Mouse (Mus musculus): Measurements from ENCODE around the gene Pdss2.

The Pdss2 gene

DNA sequence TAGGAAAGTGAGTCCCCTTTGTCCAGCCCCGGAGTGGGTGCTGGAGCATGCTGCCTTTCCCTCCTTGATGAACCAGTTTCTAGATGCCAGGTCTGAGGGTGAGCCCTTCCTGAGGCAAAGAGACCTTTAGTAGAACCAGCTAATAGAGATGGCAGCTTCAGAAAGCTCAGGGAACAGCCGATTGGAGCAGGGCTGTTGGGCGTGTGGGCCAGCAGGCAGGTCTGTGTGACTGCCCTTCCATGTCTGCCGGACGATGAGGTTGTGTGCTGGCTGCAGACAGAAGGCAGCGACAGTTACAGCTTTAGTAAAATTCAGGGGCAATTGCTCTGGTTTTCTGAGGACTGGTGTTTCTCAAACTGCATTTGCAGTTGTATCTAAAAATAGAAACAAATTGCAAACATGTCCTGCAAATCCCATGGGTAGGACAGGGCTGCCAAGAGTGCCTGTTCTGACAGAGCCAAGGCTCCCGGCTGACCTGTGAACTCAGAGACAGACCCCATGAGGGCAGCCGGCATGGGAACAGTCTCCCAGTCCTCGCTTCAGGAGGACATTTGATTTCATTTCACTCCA, 262.2 kb downstream of the Pdss2 start:
- no peak for DNase-seq (ENCODE audit: low spot score)

DNA sequence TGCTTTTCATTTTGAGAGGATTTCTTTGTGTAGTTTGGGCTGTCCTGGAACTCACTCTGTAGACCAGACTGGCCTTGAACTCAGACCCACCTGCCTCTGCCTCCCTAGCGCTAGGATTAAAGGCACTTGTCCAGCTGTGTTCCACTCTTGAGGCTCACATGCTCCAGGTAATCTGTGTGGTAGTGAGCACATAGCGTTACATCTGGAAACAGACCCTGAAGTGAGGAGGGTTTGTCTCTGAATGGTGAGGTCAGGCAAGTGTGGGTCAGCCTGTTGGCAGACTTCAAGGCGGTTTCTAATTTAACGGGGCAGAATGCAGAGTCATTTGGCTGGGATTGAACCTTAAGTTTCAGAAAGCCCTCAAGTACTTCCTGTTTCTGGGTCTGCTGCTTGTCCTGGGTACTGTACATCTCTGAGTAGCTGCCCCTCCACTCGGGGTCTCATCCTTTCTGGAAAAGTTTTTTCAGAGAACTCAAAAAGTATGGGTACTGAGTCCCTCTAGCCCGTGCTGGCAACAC, 264.5 kb downstream of the Pdss2 start:
- DNase-seq (ENCODE audit: low spot score): no peak

DNA sequence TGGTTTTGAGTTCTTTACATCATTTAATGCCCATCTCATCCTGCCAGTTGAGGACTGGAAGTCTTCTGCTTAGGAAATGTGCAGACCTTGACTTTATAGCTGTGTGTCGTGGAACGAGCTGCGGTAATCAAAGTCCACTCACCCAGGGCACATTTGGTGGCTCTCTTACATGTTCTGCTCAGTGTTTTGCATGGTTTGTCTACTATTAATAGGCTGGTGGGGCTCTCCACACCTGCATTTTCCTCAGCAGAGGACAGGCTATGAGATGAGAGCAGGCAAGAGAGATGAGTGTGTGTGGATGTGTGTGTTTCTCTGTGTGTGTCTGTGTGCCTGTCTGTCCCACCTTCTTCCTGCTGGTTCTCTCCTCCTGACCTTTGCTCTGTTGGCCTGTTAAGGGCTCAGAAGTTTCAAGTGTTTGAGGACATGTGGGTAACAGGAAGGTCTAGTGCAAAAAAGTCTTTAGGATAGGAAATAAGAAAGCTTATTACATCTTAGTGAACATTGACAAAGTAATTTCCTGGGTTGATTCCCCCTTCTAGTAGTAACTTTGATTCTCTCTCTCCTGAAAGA, 266.2 kb downstream of the Pdss2 start:
- no peak for DNase-seq (ENCODE audit: low spot score)

DNA sequence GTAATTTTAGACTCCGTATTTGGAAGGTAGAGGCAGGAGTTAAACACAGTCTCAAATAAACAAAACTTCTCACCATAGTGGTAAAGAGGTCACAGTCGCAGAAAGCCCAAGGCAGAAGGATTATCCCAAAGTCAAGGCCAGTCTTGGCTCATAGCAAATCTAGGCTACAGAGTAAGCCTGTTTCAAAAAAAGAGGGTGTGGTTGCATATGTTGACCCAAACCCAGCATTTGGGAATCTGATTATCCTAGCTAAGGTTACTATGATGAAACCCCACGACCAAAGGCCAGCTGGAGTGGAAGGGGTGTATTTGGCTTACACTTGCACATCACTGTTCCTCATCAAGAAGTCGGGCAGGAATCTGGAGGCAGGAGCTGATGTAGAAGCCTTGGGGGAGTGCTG, 267.0 kb downstream of the Pdss2 start:
- DNase-seq (ENCODE audit: low spot score): no peak

DNA sequence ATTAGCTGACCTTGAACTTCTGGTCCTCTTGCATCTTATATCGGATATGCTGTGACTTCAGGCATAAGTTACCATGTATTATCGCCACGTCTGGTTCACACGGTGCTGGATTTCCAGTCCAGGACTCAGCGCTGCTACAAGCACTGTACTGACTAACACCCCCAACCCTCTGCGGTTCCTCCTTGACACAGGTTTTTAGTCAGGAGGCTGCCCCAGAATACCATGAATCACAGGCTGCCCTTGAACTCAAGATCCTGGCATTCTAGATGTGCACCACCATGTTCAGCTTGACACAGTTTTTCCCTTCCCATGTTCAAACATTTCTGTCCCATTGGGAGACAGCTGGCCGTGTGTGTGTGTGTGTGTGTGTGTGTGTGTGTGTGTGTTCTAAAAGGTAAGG, 267.9 kb downstream of the Pdss2 start:
- DNase-seq (ENCODE audit: low spot score): no peak

DNA sequence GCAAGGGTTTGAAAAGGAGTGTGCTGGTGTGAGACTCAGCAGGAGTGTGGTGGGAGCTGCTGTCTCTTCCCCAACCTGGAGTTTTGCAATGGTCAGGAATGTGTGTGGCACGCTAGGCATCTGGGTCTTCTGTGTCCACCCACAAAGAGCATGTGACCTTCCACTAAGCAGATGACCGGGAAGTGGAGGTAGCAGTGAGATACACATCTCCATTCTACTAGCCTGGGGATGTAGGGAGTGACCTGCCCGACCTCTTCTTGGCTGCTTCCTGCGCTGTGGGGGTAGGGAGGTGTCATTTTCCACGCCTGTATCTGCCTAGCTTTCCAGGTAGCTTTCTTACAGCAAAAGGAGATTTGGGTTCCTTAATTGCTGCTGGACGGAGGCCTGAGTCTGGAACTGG, 268.3 kb downstream of the Pdss2 start:
- no peak for DNase-seq (ENCODE audit: low spot score)

DNA sequence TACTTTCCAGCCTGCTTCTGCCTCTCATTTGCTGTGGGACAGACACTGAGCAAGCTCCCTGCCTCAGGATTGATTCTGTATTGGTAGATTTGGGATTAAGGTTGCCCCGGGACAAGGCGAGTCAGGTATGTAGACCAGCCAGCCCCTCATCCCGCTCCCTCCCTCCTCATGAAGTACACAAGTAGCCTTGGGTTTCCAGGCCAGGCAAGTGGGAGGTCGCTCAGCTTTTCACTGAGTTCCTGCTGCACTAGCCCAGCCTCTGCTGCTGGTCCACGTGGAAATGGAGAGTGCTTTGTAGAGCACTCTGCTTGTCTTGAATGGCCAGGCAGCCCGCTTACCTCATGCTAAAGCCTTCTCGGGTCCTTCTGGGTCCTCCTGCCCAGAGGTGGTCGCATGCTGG, 268.7 kb downstream of the Pdss2 start:
- DNase-seq (ENCODE audit: low spot score): no peak

DNA sequence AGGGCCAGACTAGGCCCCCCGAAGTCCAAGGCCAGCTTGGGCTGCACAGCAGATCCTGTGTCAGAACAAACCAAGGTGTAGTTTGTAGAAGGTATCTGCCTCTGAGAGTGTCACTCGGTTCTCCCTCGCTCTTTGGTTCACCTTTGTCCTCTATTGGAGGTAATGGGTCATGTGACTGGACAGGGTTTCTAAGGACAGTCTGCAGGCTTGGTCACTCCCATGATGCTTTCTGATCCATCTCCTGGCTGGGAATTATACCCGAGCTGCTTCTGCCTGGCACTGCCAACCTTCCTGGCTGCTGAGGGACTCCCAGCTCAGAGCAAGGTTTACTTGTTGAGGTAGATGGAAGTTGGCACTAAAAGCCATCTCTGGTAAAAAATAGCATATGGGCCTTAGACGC, 269.6 kb downstream of the Pdss2 start:
- DNase-seq (ENCODE audit: low spot score): no peak

DNA sequence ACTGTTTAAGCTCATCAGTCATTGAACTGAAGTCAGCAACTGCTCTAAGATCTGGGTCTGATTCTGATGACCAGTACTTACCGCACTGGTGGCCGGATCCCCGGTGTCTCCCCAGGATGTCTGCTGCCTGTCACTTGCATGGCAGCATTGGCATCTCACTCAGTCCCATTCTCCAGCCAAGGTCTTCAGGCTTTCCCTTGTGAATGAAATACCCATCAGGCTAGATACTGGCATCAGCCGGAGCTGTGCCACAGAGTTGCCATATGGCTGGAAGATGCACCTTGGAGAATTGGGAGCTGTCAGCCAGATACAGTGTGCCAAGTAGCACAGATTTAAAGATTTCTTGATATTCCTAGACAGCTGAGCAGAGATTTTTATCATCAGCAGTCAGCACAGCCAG, 281.3 kb downstream of the Pdss2 start:
- no peak for DNase-seq (ENCODE audit: low spot score)

DNA sequence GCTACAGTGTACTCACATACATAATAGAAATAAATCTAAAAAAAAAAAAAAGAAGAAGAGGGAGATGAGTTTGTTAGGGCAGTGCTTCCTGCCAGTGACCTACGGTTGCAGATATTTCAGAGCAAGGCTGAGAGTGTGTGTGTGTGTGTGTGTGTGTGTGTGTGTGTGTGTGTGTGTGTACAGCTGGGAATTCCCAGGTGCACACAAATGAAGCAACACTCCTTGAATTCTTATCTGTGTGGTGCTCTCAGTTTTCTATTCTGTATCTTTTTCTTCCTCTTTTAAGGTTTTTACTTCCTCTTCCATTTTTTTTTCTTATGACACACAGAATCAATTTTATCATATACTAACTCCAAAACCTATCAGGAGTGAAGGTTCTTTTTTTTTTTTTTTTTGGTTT, 283.0 kb downstream of the Pdss2 start:
- DNase-seq (ENCODE audit: low spot score): no peak

DNA sequence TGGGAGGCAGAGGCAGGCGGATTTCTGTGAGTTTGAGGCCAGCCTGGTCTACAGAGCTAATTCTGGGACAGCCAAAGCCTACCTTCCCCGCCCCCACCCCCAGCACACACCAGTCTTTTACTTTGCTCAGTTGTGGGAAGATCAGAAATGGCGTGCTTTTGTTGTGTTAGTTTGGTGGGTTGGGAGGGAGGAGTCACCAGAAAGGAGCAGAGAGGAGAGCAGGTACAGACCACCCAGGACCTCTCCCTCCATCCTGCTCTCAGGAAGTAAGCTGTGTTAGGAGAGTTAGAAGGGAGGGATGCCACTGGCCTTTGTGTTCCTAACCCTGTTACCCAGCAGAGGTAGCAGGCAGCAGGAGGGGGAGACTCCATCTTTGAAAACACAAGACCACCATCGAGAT, 285.8 kb downstream of the Pdss2 start:
- no peak for DNase-seq (ENCODE audit: low spot score)

DNA sequence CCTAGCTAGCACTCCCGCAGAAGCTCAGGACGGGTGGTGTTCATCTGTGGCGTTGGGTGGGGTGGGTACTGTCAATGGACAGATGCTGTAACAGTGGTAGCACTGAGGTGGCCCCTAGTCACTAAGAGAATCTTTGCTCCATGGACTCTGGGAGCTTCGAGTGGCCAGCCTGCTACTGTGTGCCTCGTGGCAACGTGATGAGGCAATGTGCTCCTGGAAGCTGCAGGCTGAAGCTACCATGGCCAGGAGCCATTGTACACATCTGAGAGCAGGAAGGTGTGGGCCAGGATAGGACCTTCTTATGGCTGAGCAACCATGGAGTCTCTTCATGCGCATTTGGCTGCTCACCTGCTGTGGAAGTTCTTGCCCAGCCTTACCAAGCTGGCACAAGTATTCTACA, 287.9 kb downstream of the Pdss2 start:
- no peak for DNase-seq (ENCODE audit: low spot score)

DNA sequence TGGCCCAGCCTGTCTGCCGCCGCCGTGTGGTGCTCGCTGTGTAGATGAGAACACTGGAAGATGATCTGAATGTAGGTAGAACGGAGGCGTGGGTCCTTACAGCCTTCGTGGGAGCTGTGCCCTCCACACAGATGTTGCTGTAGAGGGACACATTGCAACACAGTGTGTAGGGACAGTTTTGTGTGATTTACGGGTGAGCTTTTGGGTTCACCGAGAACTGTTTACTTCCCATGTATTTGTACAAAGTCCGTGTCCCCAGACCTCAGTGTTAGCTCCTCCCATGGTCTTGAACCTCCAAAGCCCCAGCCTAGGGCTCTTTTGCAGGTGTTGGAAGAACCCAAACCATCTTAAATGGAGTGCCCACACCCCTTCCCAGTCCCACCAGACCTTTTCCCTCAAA, 291.7 kb downstream of the Pdss2 start:
- DNase-seq (ENCODE audit: low spot score): no peak
